Mouse (Mus musculus) right cerebral cortex, postnatal 4 days (tissue): ENCODE data around the gene Chchd3.

ENCODE experiments used
- DNase-seq: peaks from one replicate; pipeline ENCODE4 v3.0.0-alpha.2; 2022

Chchd3 gene

GRCm38 (mm10) chr6:33059735-33060576 lies at the start of gene Chchd3:
Gene Chchd3, minus strand, starts transcription at chr6:33060260.
- peak; percentile 88 for DNase-seq

- no peak for DNase-seq
These were observed 44.6 kb upstream of the Chchd3 start for GRCm38 (mm10) chr6:33104661-33105060.

DNA sequence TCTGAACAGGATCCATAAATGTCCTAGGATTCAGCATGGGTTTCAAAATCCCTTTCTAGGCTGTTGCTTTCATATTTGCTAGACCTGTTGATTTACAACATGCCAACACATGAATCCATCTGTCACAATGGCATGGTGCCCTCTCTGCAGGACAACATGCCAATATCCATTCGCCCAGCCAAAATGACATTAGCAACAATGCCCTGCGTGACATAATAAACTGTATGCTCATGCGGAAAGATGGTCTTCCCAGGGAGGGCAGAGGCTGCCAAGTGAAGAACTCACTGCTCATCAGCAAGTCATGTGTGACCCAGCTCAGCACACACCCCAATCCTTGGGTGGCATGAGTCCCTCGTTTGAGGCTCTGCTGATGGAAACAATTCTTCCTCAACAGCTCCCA lies 38.8 kb upstream of the Chchd3 start:
- DNase-seq: no peak

DNA sequence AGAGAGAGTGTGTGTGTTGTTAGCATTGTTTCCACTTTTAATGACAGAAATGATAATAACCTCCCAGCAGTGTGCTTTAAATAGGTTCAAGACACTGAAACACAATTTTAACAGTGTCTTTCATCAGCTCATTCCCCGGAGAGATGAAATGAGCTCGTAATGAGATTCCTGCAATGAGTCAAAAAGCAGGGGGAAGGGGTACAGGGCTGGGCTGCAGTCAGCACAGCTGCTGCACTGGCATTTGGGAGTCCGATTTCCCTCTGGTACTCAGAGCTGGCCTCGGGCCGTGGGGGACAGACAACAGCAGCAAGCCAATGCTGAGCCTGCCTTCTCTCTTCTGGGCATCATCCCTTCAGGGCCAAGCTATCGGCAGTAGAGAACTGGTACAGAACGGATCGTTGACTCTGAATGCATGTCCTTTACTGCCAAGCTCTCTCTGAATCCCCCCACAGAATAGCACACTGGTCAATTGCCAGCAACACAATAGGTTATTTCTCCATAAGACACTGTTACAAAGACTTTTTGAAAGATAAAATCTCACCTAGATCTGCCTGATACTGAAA lies 34.7 kb upstream of the Chchd3 start:
- no peak for DNase-seq

DNA sequence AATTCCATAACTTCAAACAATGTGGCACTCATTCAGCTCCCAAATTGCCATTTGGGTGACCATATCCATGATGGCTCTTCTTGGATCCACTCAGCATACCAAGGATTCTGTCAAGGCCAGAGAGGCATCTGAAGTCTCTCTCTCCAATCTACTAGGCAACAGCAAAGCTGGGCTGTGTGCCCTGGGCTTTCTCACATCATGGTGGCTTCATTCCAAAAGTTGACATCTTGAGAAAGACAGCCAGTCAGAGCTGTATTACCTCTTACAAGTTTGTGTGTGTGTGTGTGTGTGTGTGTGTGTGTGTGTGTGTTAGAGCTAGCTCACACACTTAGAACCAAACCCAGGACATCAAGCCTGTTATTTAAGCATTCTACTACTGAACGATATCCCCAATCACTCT lies 20.1 kb upstream of the Chchd3 start:
- no peak for DNase-seq

DNA sequence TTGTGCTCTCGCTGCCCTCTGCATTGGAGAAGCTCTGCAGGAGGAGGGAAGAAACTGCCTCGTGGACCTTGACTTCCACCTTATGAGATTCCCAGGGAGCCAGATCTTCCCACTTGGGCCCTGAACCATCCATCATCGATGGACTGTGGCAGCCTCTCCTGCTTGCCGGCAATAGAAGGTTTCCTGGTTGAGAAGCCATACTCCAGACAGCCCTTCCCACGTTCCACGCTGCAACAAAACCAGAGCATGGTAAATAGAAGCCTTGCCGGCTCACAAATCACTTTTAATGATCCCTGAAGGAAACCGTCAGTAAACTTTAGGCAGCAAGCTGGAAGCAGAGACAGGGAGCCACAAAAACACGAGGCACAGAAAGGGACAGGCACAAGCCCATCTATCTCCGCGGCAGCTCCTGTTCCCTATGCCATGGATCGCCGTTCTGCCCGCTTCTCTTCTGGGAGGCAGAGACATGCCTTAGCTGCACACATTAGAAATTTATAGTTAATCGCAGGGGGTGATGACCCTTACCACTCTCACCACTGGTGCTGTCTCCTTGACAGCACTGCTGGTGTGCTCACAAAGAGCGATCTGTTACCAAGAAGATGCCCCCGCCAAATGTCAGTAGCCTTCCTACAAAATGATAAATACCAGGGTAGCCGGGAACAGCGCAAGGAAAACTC lies 18.3 kb upstream of the Chchd3 start:
- no peak for DNase-seq

DNA sequence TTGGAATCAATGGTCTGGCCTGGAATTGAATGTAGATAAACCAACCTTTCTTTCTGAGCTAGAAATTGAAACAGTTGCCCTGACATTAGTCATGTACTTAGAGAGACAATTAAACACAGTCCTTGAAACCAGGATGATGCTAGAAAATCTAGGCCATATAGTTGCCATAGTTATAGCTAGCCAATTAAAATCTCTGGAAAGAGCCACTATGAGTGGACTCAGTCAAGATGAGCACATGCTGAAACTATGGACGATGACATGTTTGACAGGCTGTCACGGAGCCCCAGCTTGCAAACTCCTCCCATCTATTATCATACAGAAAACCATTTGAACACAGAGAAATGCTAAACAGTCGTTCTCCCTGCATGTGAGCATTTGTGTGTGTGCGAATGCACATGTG lies 6.4 kb upstream of the Chchd3 start:
- no peak for DNase-seq

DNA sequence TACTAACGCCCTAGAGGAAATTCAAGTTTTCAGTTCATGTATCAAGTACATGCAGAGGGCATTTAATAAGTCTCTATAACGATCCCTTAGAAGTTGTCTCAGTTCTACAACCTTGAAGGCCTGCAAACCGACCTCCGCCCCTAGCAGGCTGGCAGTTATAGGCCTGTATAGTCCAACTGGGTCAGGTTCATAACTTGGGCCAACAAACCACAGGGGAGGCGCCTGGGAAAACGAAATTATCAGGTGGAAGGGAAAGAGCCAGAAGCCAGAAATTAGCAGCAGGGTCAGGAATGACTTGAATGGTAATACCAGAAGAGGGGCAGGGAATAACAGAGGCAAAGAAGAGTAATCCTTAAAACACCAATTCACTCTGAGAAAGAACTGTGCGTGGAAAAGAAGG lies 784 bp downstream of the Chchd3 start:
- no peak for DNase-seq

GRCm38 (mm10) chr6:33056392-33056791 lies 3.7 kb downstream of the Chchd3 start:
- DNase-seq: no peak

GRCm38 (mm10) chr6:33055663-33056062 lies 4.4 kb downstream of the Chchd3 start:
- no peak for DNase-seq

GRCm38 (mm10) chr6:33054946-33055345 lies 5.1 kb downstream of the Chchd3 start:
- DNase-seq: no peak

GRCm38 (mm10) chr6:33051642-33052041 lies 8.4 kb downstream of the Chchd3 start:
- no peak for DNase-seq

- DNase-seq: peak; percentile 10
These were observed 10.2 kb downstream of the Chchd3 start for GRCm38 (mm10) chr6:33049705-33050420.

- no peak for DNase-seq
These were observed 16.6 kb downstream of the Chchd3 start for GRCm38 (mm10) chr6:33043480-33043879.

DNA sequence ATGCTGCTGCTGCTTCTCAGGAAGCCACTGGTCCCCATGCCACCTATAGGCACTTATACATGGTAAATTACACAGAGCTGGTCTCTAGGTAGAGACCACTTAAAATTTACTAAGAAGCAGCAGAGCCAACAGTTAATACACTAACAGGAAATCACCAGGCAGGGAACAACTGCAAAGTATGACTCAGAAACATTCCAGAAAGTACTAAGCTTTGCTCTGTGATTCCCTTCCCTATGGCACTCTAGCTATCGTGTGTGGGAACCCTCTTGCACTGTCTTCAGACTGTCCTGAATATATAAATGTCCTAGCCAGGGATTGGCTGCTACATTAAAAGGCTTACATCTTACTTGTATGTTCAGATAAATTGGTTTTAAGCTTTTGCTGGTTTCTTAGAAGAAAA lies 17.2 kb downstream of the Chchd3 start:
- DNase-seq: no peak

- DNase-seq: no peak
These were observed 18.1 kb downstream of the Chchd3 start for GRCm38 (mm10) chr6:33041978-33042377.

DNA sequence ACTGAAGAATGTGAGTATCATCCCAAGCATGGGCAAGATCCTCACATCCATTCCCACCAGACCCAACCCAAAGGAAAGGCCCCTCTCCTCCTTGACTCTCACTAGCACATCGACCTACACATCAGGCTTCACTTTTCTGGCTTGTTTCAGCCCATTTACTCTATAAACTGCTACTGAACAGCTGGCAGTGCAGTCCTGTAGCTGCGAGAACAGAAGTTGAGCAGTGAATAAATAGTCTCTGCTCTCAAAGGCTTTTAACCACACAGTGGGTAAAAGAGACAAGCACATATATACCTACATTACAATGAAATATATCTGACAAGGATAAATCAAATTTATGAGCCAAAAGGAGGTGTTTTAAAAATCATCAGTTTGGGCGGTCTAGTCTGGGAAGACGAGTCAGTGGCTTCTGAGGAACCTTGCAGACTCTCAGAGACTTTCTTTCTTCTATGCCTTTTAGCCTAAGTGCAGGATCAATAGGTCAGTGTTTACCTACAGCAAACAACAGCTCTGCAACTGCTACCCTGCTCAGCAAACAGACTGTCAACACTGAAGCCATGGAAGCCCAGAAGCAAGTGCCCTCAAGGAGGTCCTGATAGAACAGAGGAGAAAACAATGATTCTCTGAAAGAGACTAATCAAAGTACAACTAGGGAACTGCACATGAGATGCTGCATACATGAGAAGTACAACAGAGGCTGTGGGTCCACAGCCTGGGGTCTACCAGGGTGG lies 19.5 kb downstream of the Chchd3 start:
- no peak for DNase-seq

- DNase-seq: no peak
These were observed 27.5 kb downstream of the Chchd3 start for GRCm38 (mm10) chr6:33032543-33032942.

DNA sequence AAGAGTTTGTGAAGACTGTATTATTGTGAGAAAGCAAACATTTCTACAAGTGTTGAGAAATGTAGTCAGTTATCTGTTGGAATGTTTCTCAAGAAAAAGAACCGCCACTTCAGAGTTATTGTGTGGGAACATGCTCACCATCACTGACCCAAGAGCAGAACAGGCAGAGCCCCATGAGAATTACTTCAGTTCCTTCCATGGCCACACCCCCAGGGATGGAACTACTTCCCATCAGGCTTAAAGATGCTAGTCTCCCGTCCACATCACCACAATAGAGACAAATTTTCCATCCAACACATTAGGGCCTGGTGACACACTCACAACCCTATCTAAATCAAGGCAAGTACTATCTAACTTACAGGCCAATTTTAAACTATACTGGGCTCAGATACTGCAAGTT lies 28.4 kb downstream of the Chchd3 start:
- DNase-seq: no peak

DNA sequence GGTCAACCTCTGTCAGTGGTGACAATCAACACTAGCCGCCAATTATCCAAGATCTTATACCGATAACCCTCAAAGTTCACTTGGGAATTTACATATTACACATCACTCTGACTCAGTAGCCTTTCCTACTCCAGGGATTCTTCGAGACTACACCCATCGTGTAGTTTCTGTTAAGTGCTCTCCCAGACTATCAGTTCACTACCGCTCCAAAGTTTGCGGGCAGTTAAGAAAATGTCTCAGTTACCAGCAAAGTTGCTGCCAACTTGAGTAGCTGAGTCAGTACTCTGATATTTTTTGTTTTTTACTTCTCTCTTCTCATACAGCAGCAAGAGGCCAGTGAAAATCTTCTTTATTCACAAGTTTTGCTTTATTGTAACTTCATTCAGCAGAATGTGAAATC lies 31.8 kb downstream of the Chchd3 start:
- no peak for DNase-seq

- no peak for DNase-seq
These were observed 35.0 kb downstream of the Chchd3 start for GRCm38 (mm10) chr6:33025041-33025440.

GRCm38 (mm10) chr6:33004607-33005006 lies 55.5 kb downstream of the Chchd3 start:
- DNase-seq: no peak

GRCm38 (mm10) chr6:33002988-33003387 lies 57.1 kb downstream of the Chchd3 start:
- DNase-seq: no peak
